Mouse (Mus musculus) right cerebral cortex, postnatal 25 days (tissue): Measurements from ENCODE around the gene Vsig10.

ENCODE experiments used
- DNase-seq: peaks from one replicate; pipeline ENCODE4 v3.0.0; 2022

The Vsig10 gene

GRCm38 (mm10) chr5:117388296-117388751, 69.4 kb downstream of the Vsig10 start:
- DNase-seq, result no peak

GRCm38 (mm10) chr5:117388877-117389276, 70.0 kb downstream of the Vsig10 start, which contains the start of gene Rfc5:
Gene Rfc5, minus strand, starts transcription at chr5:117389047.
- DNase-seq, result peak; percentile 95

GRCm38 (mm10) chr5:117390895-117391294, 72.0 kb downstream of the Vsig10 start:
- DNase-seq, result no peak

GRCm38 (mm10) chr5:117395834-117396233, 77.0 kb downstream of the Vsig10 start:
- DNase-seq, result no peak

- DNase-seq, result no peak
These were observed 77.7 kb downstream of the Vsig10 start for GRCm38 (mm10) chr5:117396596-117397014.

GRCm38 (mm10) chr5:117397371-117397770, 78.5 kb downstream of the Vsig10 start:
- no peak for DNase-seq

GRCm38 (mm10) chr5:117398007-117398550, 79.2 kb downstream of the Vsig10 start:
- DNase-seq, result no peak

GRCm38 (mm10) chr5:117399281-117399680, 80.4 kb downstream of the Vsig10 start:
- no peak for DNase-seq

- no peak for DNase-seq
These were observed 84.7 kb downstream of the Vsig10 start for GRCm38 (mm10) chr5:117403609-117404008.
